Mouse (Mus musculus) lung, adult 2 months (tissue): ENCODE measurements around the gene Bcas3. TPM values are rescaled to one million over a fixed set of nuclear protein-coding genes. Genes with fewer than 3 reads are reported as not detected.

Experiments used
- DNase-seq: peaks from one replicate; pipeline ENCODE4 v3.0.0; 2022
- H3K4me1 ChIP-seq: fragments of 200-500 bp; 2 replicates; pipeline ENCODE4 v1.6.1; 2011; ENCODE audit warnings: low read length; ENCODE audit not compliant: control insufficient read depth, insufficient read depth
- H3K4me3 ChIP-seq: fragments of 200-500 bp; replicated peaks from 2 replicates; pipeline ENCODE3; 2011; ENCODE audit warnings: low read depth, mild to moderate bottlenecking, control low read depth, low read length; ENCODE audit errors: extremely low read depth
- CTCF ChIP-seq: fragments of 200-500 bp; IDR thresholded peaks from 2 replicates; pipeline ENCODE4 v1.5.1; 2011; ENCODE audit warnings: mild to moderate bottlenecking, low read length, control low read depth; ENCODE audit not compliant: insufficient read depth
- POLR2A ChIP-seq: fragments of 200-500 bp; IDR thresholded peaks from 2 replicates; pipeline ENCODE4 v1.6.1; 2011; ENCODE audit warnings: low read depth, mild to moderate bottlenecking, control low read depth, low read length, borderline replicate concordance; ENCODE audit errors: extremely low read depth
- WGBS: fragments of 180-500 bp; shearing (Covaris S2); methylation state at CpG from one replicate; pipeline ENCODE4 v1.1.7; 2018; 5-methylcytosine and 5-hydroxymethylcytosine counted together
- polyA plus RNA-seq: library from polyadenylated mRNA; depleted of rRNA; stranded (reverse); fragments of >200 nt; gene quantifications from 2 replicates; pipeline ENCODE4 v1.2.3, GENCODE M21; 2012; rRNA removed

The Bcas3 gene
- 54.9 and 55.7 TPM in 2 replicates for polyA plus RNA-seq

DNA sequence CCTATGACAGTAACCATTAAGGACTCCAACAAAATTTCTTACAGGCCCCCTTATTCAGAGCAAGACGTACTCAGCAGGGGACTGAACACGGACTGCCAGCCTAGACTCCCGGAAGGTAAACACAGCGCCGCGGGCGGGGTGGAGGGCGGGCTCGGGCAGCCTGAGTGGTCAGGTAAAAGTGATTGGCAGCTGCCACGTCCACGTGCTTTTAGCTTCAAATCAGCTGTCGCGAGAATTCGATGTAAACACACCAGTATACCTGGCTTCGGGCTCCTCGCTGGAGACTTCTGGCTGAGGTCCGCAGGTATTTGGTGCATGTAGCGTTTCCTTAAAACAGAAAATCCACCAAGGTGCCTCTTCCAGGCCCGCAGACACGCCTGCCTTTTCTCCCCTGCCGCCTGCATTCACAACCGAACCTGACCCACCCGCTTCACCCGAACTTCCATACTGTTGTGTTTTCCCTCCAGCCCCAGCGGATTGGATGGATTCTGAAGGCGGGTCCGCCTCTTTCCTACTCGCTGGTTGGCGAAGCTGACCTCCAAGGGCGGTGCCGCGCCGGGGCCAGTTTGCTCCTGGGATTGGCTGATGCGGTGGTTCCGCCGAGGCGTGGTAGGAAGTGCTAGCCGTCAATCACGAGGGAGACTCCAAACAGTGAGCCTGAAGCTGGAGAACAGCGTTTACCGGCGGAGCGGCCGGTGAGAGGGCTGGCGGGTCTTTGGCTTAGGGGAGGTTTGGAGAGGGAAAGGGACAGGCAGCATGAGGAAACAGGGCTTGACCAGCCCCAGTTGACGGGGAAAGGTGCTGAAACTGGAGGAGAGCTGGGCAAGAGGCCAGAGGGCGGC, at the start of gene Bcas3:
Gene Bcas3 (plus strand): TSS at position 629 of the 842 bp plus-strand sequence.
- under 1% methylated on average over 47 of the region's 47 CpGs for WGBS
- Histone ChIP-seq H3K4me1 (peaks cover 5% of the 10 kb centered on the region; the same call in 1 of the 2 replicates), H3K4me3 (peak within 1 kb of the TSS; percentile 94)
- DNase-seq: peak; percentile 97
- TF ChIP-seq POLR2A (peak; percentile 82), CTCF (no peak)

GRCm38 (mm10) chr11:85306577-85307260, 46.2 kb upstream of the Bcas3 start:
- no peak overlapping the region for H3K4me3 ChIP-seq
- DNase-seq: no peak
- no peaks in the 10 kb centered on the region for H3K4me1 ChIP-seq
- WGBS: 48% methylated on average over 4 of the region's 4 CpGs
- TF ChIP-seq CTCF: no peak
- no peak for TF ChIP-seq POLR2A

DNA sequence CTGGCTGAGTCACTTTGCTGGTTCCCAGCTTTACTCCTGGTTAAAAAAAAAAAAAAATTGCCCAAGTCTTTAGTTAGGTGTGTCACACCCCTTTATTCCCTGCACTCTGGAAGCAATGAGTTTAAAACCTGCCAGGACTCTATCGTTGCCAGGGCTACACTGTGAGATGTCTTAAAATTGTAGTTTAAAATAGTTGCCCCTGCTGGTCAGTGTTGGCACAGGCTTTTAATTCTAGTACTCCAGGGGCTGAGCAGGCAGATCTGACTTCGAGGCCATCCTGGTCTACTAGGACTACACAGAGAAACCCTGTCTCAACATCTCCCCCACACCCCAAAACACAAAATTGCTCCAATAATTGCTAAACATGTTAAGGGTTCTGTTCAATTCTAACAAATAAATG, 44.2 kb upstream of the Bcas3 start:
- Histone ChIP-seq H3K4me3 (no peak overlapping the region), H3K4me1 (peaks cover 3% of the 10 kb centered on the region)
- DNase-seq: no peak
- no peak for TF ChIP-seq POLR2A
- no peak for TF ChIP-seq CTCF
- WGBS: 58% methylated on average over 2 of the region's 2 CpGs

- no peak for TF ChIP-seq CTCF
- DNase-seq: no peak
- under 1% methylated on average over 15 of the region's 15 CpGs for WGBS
- Histone ChIP-seq H3K4me1 (peaks cover 3% of the 10 kb centered on the region), H3K4me3 (peak overlapping the region; percentile 63)
These were observed 42.6 kb upstream of the Bcas3 start for GRCm38 (mm10) chr11:85310407-85310712.

GRCm38 (mm10) chr11:85310713-85311574, 42.0 kb upstream of the Bcas3 start, which contains the start of gene Ppm1d:
Ppm1d (plus strand) TSS chr11:85311244.
- Histone ChIP-seq H3K4me1 (peaks cover 3% of the 10 kb centered on the region), H3K4me3 (peak within 1 kb of the TSS; percentile 84)
- under 1% methylated on average over 78 of the region's 78 CpGs for WGBS
- DNase-seq: peak; percentile 95
- TF ChIP-seq CTCF (no peak), POLR2A (peak; percentile 69; the same call in 1 of the 2 replicates)

DNA sequence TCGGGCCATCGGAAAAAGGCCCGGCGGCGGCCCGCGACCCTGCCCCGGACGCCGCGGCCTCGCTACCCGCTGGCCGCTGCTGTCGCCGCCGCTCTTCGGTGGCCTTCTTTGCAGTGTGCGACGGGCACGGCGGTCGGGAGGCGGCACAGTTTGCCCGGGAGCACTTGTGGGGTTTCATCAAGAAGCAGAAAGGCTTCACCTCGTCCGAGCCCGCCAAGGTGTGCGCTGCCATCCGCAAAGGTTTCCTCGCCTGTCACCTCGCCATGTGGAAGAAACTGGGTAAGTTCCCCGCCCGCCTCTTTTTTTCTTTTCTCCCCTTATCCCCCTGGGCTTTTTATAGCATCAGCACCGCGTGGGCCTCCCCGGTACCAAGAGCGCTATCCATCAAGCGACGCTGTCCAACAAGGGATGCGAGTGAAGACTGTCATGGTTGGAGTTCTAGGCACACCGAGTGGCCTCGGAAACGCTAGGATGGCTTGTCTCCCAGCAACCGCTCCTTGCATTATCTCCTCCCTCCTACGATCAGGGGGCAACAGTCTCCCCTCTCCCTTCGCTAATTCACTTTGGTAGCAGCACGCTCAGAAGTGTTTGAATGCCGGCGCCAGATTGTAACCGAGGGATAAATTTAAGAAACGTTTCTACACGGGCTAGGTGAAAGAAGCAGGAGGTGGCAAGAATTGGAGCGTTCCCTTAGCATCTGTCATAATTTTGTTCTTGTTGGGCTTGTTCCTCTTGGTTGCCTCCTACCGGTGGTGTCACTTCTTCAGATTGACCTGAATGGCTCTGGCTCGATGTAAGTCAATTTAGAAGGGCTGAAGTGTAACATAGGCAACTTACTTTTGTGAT, 41.1 kb upstream of the Bcas3 start:
- under 1% methylated on average over 56 of the region's 56 CpGs for WGBS
- peak overlapping the region; percentile 84 for H3K4me3 ChIP-seq
- peaks cover 3% of the 10 kb centered on the region for H3K4me1 ChIP-seq
- TF ChIP-seq CTCF (peak; percentile 19; the same call in 1 of the 2 replicates), POLR2A (no peak)
- DNase-seq: peak; percentile 54

DNA sequence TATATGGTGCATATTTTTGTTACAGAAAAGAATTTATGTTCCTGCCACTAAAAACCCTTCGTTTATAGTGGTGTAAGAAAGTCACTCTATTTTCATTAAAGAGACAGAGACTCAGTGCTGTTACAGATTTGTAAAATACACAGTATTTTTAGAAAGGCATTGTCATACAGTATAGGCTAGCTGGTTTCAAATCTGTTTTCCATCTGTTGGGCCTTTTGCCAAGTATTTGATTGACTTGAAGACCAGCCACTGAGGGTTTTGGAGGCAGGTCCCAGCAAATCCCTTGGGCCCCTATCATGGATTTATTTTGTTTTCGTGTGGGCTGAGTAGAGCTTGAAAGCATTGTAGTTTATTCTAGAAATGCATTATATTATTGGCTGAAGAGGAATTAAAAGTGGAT, 40.1 kb upstream of the Bcas3 start:
- TF ChIP-seq CTCF (no peak), POLR2A (no peak)
- H3K4me1 ChIP-seq: peaks cover 3% of the 10 kb centered on the region
- 7% methylated on average over 2 of the region's 2 CpGs for WGBS
- DNase-seq: peak; percentile 31
- H3K4me3 ChIP-seq: peak overlapping the region; percentile 31

- no peak for DNase-seq
- 83% methylated on average over 3 of the region's 3 CpGs for WGBS
- H3K4me3 ChIP-seq: no peak overlapping the region
- TF ChIP-seq POLR2A (no peak), CTCF (no peak)
- peaks cover 3% of the 10 kb centered on the region for H3K4me1 ChIP-seq
These were observed 39.6 kb upstream of the Bcas3 start for GRCm38 (mm10) chr11:85313361-85313760.
